Mouse (Mus musculus): ENCODE measurements around the gene Kdm2a. TPM values are rescaled to one million over a fixed set of nuclear protein-coding genes. Genes with fewer than 3 reads are reported as not detected.
A peak's percentile ranks its signal among the peaks of the same experiment; 100 is the strongest.

Kdm2a gene
- total and polyA plus RNA-seq, 3 experiments = 17.3 to 51.9 (median 23.1) TPM

DNA sequence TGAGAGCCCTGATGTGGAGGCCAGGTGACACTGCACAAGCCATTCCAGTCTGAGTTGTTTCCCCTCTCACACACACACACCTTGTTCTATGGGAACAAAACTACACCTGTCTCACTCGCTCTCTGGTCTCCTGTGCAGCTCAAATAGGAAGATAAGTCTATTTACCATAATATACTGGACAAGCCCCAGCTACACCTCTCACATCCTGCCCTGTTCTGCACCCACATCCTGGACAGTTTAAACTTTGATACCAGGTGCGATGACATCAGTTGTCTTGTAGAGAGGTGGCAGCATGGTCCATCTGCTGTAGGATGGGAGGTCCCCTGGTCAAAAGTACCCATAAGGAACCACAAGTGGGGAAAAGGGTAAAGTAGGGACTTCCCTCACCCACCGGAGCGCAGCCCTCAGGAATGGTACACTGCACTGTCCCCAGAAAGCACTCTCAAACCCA lies 93.2 kb downstream of the Kdm2a start:
- Histone ChIP-seq H3K36me3 (replicated peaks in 1 of 2; ENCODE audit: control insufficient read depth in 1 of 2, insufficient read depth in 1 of 2, low read length in 1 of 2) (peaks cover 8 to 21% of the 10 kb centered on the region in 2 experiments), H3K79me2 (replicated peaks; ENCODE audit: control insufficient read depth, extremely low read depth, insufficient read depth, poor library complexity, severe bottlenecking) (peaks cover 51% of the 10 kb centered on the region), H3K27ac (ENCODE audit: insufficient read depth, low read depth) (peak overlapping the region; percentile 99), H3K4me2 (ENCODE audit: insufficient read depth, low read depth, poor library complexity, severe bottlenecking) (peak overlapping the region; percentile 69), H3K9me3 (replicated peaks; ENCODE audit: low read length) (no peaks in the 10 kb centered on the region), H3K4me1 (ENCODE audit: control insufficient read depth in 1 of 2, insufficient read depth in 2 of 2) (peaks cover 21 to 60% of the 10 kb centered on the region in 2 experiments), H3K27me3 (replicated peaks) (no peaks in the 10 kb centered on the region), H3K9ac (ENCODE audit: insufficient read depth, low read depth) (peak overlapping the region; percentile 100), H3K4me3 (replicated peaks in 1 of 3; ENCODE audit: low read depth in 2 of 3, low read length in 2 of 3, poor library complexity in 1 of 3) (peak overlapping the region; percentile 87 to 98 (median 89))
- in situ Hi-C loops (cut with MboI; ENCODE audit: low pct_ligation_motif_present, low pct_unique_long_range_greater_than_20kb, low sequenced_read_pairs) = loop anchor here (5.0 kb wide), 1 partner anchor 48 kb away; no protein-coding TSS in a partner anchor
- dilution Hi-C loops (cut with MboI; ENCODE audit: extremely low pct_ligation_motif_present, extremely low pct_unique_long_range_greater_than_20kb, low sequenced_read_pairs) = no loop called here
- peak; percentile 86 for DNase-seq (ENCODE audit: extremely low read depth)
- TF ChIP-seq POLR2AphosphoS2 (IDR thresholded peaks at IDR 0.05; ENCODE audit: low read depth, low read length) (peak; percentile 28; the same call in 1 of the 2 replicates), BHLHE40 (IDR thresholded peaks at IDR 0.05; ENCODE audit: low read depth, low read length) (peak; percentile 70), IRF4 (IDR thresholded peaks at IDR 0.05; ENCODE audit: low read depth, low read length) (peak; percentile 90), JUND (conservative IDR thresholded peaks at IDR 0.05; ENCODE audit: low read depth, low read length) (peak; percentile 69), ETS1 (conservative IDR thresholded peaks at IDR 0.05; ENCODE audit: low read depth, low read length) (peak; percentile 93), ZMIZ1 (IDR thresholded peaks at IDR 0.05; ENCODE audit: low read depth, low read length) (peak; percentile 60), E2F4 (IDR thresholded peaks at IDR 0.05; ENCODE audit: insufficient replicate concordance, low read depth, low read length) (no peak), UBTF (IDR thresholded peaks at IDR 0.05; ENCODE audit: low read depth, low read length) (peak; percentile 49), EP300 (IDR thresholded peaks at IDR 0.05; ENCODE audit: low read length) (peak; percentile 86), USF1 (IDR thresholded peaks at IDR 0.05; ENCODE audit: low read depth, low read length) (no peak), CTCF (conservative IDR thresholded peaks at IDR 0.05 in 1 of 2, IDR thresholded peaks at IDR 0.05 in 1 of 2; ENCODE audit: low read depth in 2 of 2, low read length in 2 of 2) (peak in 1 of 2 experiments; percentile 5; a peak in 1 of 4 replicates), MXI1 (IDR thresholded peaks at IDR 0.05; ENCODE audit: low read depth, low read length) (peak; percentile 69), USF2 (conservative IDR thresholded peaks at IDR 0.05; ENCODE audit: low read depth, low read length) (no peak), ELF1 (IDR thresholded peaks at IDR 0.05; ENCODE audit: low read depth, low read length) (peak; percentile 28; the same call in 1 of the 2 replicates), TBP (conservative IDR thresholded peaks at IDR 0.05; ENCODE audit: low read depth, low read length) (peak; percentile 64; the same call in 1 of the 2 replicates), ZC3H11A (IDR thresholded peaks at IDR 0.05; ENCODE audit: low read depth, low read length) (no peak), HCFC1 (IDR thresholded peaks at IDR 0.05; ENCODE audit: low read depth, low read length) (no peak), CHD2 (IDR thresholded peaks at IDR 0.05; ENCODE audit: low read length) (peak; percentile 73), SMC3 (IDR thresholded peaks at IDR 0.05; ENCODE audit: low read depth, low read length) (no peak), MEF2A (IDR thresholded peaks at IDR 0.05; ENCODE audit: borderline replicate concordance, low read depth, low read length) (peak; percentile 85; the same call in 1 of the 2 replicates), NELFE (IDR thresholded peaks at IDR 0.05; ENCODE audit: low read depth, low read length) (peak; percentile 45), SIN3A (IDR thresholded peaks at IDR 0.05; ENCODE audit: low read length) (peak; percentile 53; the same call in 1 of the 2 replicates), MAX (IDR thresholded peaks at IDR 0.05; ENCODE audit: low read length) (peak; percentile 76), MYC (IDR thresholded peaks at IDR 0.05; ENCODE audit: low read depth, low read length) (peak; percentile 72), CHD1 (IDR thresholded peaks at IDR 0.05; ENCODE audit: low read depth, low read length) (peak; percentile 83; the same call in 1 of the 2 replicates), POLR2A (IDR thresholded peaks at IDR 0.05; ENCODE audit: low read depth, low read length) (peak; percentile 60), MAZ (IDR thresholded peaks at IDR 0.05; ENCODE audit: low read depth, low read length) (peak; percentile 90), KAT2A (IDR thresholded peaks at IDR 0.05; ENCODE audit: insufficient replicate concordance, low read length) (no peak), JUN (IDR thresholded peaks at IDR 0.05; ENCODE audit: insufficient read depth, low read depth, low read length) (peak; percentile 80), TCF12 (IDR thresholded peaks at IDR 0.05; ENCODE audit: low read depth, low read length) (peak; percentile 97)
